Mouse (Mus musculus) forebrain, embryonic 11.5 days (tissue): ENCODE measurements around the gene Astn2. TPM values are rescaled to one million over a fixed set of nuclear protein-coding genes. Genes with fewer than 3 reads are reported as not detected.
A peak's percentile ranks its signal among the peaks of the same experiment; 100 is the strongest.

Experiments
- ATAC-seq: fragments of 200-750 bp; cut with Nextera tagmentation; replicated peaks from 2 replicates; pipeline ENCODE4 v1.8.0; 2017; ENCODE audit warnings: moderate TSS enrichment; ENCODE audit not compliant: low FRiP score
- DNase-seq: peaks from one replicate; pipeline ENCODE4 v3.0.0-alpha.2; 2017; ENCODE audit warnings: low spot score
- H3K27ac ChIP-seq: fragments of 300-500 bp; sonication (generic); 2 replicates; pipeline ENCODE4 v1.5.1; 2014; ENCODE audit warnings: low read depth, low read length
- H3K27me3 ChIP-seq: fragments of 300-500 bp; sonication (generic); 2 replicates; pipeline ENCODE4 v1.6.1; 2014; ENCODE audit warnings: mild to moderate bottlenecking, low read length, mixed read lengths; ENCODE audit not compliant: control insufficient read depth, insufficient read depth
- H3K36me3 ChIP-seq: fragments of 300-500 bp; sonication (generic); 2 replicates; pipeline ENCODE4 v1.6.1; 2014; ENCODE audit warnings: mild to moderate bottlenecking, low read length, moderate library complexity, mixed read lengths; ENCODE audit not compliant: control insufficient read depth, insufficient read depth
- H3K4me1 ChIP-seq: fragments of 300-500 bp; sonication (generic); replicated peaks from 2 replicates; pipeline ENCODE4 v1.6.1; 2014; ENCODE audit warnings: low read length, mixed read lengths; ENCODE audit not compliant: control insufficient read depth, insufficient read depth
- H3K4me2 ChIP-seq: fragments of 300-500 bp; sonication (generic); 2 replicates; pipeline ENCODE4 v1.6.1; 2014; ENCODE audit warnings: low read depth, mild to moderate bottlenecking, low read length, moderate library complexity, mixed read lengths; ENCODE audit not compliant: severe bottlenecking
- H3K4me3 ChIP-seq: fragments of 300-500 bp; sonication (generic); 2 replicates; pipeline ENCODE4 v1.5.1; 2014; ENCODE audit warnings: low read depth, low read length
- H3K9ac ChIP-seq: fragments of 300-500 bp; sonication (generic); 2 replicates; pipeline ENCODE4 v1.6.1; 2014; ENCODE audit warnings: low read length
- H3K9me3 ChIP-seq: fragments of 300-500 bp; sonication (generic); 2 replicates; pipeline ENCODE4 v1.6.1; 2016; ENCODE audit warnings: low read length, mixed read lengths; ENCODE audit not compliant: control insufficient read depth
- WGBS: fragments of 180-500 bp; shearing (Covaris S2); extraction: QIAGEN DNeasy Blood & Tissue Kit; methylation state at CpG from one replicate; pipeline ENCODE4 v1.1.7; 2014; 5-methylcytosine and 5-hydroxymethylcytosine counted together
- polyA plus RNA-seq: library from polyadenylated mRNA; unstranded; fragments of >200 nt; fragmentation: Nextera tagmentation; extraction: Ambion mirVana; gene quantifications from 2 replicates; pipeline ENCODE4 v1.2.1, GENCODE M21; 2014

Gene Astn2
- polyA plus RNA-seq, 1 experiment from 2014 or later = 0.94 TPM

DNA sequence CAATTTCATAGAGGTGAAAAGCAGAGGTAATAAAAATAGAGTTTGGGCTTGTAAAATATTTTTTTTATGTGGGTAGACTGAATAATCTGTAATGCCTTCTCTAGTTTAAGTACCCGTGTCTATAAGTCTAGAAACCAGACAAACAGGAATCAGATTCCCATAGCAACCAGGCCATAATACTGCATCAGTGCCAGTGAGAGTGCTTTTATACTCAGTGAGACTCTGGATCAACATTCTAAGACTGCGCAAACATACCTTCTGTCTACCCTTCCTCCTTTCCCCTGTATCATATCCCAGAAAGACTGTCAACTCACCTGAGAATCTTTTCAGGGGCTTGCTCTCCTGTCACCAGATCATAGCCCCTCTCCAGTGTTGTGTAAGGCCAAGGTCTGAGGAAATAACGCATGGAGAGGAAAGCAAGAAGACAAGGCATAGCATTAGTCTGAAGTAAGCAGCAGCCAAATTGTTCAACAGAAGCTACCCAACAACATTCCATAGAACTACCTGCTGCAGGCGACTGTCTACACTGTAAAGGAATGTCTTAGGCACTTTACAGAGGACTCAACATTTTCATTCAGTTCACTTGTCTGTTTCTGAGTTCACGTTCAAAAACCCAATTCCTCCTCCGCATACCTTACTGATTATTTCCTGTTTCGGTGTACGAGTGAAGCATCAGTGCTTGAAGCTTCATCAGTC is 492.0 kb downstream of the Astn2 start:
- DNase-seq = no peak
- 90% methylated on average over 8 of the region's 8 CpGs for WGBS

DNA sequence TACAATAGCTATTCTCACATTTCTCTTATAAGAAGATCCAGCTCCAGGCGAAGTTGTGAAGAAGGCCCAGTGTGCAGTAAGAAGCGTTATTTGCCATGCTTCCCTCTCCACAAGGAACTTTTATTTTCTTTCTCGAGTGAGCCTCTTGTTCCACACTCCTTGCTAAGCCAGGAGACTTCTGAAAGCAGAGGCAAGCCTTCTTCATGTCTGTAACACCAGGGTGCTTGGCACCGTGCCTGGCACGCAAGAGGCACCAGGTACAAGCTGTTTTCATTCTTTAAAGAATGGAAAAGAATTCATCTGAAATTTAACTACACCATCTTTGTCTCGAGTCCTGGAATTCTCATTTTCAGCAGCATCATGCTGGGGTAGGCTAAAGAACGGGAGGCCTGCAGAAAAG is 496.8 kb downstream of the Astn2 start:
- H3K4me1 ChIP-seq = 0 out of 2 replicates have a peak, but pooled peaks cover 4% of the 10 kb centered on the region
- 40% methylated on average over 7 of the region's 7 CpGs for WGBS

More for the DNA sequence above, 492.0 kb downstream of the Astn2 start:
- no peak overlapping the region for H3K4me2 ChIP-seq
- no peaks in the 10 kb centered on the region for H3K9me3 ChIP-seq
- no peaks in the 10 kb centered on the region for H3K4me1 ChIP-seq
- no peak overlapping the region for H3K9ac ChIP-seq
- H3K27ac ChIP-seq = no peak overlapping the region
- no peak overlapping the region for H3K4me3 ChIP-seq
- ATAC-seq = no peak
- no peaks in the 10 kb centered on the region for H3K36me3 ChIP-seq
- no peaks in the 10 kb centered on the region for H3K27me3 ChIP-seq

DNA sequence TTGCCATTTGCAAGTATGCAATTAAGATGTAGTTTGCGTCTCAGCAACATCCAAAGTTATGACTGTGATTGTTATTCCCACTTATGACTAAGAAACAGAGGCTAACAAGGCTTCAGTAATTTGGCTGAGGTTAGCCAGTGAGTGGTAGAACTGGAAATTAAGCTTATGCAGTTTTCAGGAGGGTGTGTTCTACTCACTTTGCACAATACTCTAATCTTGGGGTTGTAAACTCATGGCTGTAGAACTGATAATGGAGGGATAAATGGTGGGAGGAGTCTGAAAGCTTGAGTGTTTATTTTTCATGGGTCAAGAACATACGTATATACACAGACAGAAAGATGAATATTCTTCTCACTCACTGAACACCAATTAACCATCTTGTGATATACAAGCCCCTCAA is 499.4 kb downstream of the Astn2 start:
- Histone ChIP-seq H3K4me3 (no peak overlapping the region), H3K9ac (no peak overlapping the region), H3K4me1 (0 out of 2 replicates have a peak, but pooled peaks cover 4% of the 10 kb centered on the region), H3K36me3 (no peaks in the 10 kb centered on the region), H3K9me3 (no peaks in the 10 kb centered on the region), H3K4me2 (no peak overlapping the region), H3K27ac (no peak overlapping the region), H3K27me3 (no peaks in the 10 kb centered on the region)
- ATAC-seq (no peak), DNase-seq (no peak)
- WGBS = 94% methylated on average over 2 of the region's 2 CpGs

More for the DNA sequence above, 496.8 kb downstream of the Astn2 start:
- Histone ChIP-seq H3K27ac (no peak overlapping the region), H3K27me3 (no peaks in the 10 kb centered on the region), H3K4me3 (no peak overlapping the region), H3K9me3 (no peaks in the 10 kb centered on the region), H3K36me3 (no peaks in the 10 kb centered on the region), H3K4me2 (no peak overlapping the region), H3K9ac (no peak overlapping the region)
- DNase-seq (peak; percentile 53), ATAC-seq (peak; percentile 64)

DNA sequence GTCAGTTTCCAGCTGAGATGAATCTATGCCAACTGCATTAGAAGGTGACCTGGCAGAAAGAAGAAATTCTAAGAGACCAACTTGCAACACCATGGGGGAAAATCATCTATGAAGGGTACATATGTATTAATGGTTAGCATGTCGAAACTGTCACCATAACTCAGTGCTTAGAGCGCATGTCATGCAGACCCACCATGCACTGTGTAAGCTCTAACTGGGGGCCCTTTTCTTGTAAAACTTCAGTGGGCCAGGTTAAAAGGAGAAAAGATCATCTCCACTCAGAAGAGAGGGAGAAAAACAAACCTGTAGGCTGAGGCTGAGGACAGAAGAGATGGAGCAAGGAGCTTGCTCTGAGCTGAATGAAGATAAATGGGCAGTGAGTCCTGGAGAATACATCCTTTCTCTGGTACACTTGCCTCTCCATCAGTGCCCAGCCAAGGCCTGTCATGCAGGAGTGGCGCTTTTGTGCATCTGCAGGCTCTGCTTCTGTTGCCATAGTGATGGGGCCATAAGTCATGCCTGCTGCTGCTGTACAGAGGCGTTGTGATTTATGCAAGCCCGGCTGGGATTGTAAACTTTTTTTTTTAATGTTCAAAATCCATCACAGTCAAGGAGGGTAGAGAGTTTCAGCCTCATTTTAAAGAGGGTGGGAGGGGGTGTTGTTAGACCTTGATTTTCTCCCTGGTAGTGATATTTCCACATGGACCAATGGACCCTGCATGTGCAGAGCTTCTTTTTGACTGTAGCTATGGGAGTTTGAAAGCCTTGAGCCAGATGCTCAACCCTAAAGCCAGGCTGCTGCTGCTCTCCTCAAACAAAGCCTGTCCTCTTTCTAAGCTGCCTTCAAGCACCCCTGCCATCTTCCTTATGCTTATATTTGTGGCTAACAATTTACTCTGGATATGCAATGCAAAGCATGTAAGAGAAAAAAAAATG is 508.1 kb downstream of the Astn2 start:
- DNase-seq (peak; percentile 52), ATAC-seq (peak; percentile 84)
- H3K27me3 ChIP-seq = no peaks in the 10 kb centered on the region
- no peak overlapping the region for H3K9ac ChIP-seq
- H3K4me3 ChIP-seq = no peak overlapping the region
- no peak overlapping the region for H3K4me2 ChIP-seq
- whole genome bisulfite sequencing = 58% methylated on average over 5 of the region's 5 CpGs
- no peaks in the 10 kb centered on the region for H3K36me3 ChIP-seq
- peaks cover 4% of the 10 kb centered on the region; the same call in 1 of the 2 replicates for H3K4me1 ChIP-seq
- H3K9me3 ChIP-seq = no peaks in the 10 kb centered on the region
- no peak overlapping the region for H3K27ac ChIP-seq

DNA sequence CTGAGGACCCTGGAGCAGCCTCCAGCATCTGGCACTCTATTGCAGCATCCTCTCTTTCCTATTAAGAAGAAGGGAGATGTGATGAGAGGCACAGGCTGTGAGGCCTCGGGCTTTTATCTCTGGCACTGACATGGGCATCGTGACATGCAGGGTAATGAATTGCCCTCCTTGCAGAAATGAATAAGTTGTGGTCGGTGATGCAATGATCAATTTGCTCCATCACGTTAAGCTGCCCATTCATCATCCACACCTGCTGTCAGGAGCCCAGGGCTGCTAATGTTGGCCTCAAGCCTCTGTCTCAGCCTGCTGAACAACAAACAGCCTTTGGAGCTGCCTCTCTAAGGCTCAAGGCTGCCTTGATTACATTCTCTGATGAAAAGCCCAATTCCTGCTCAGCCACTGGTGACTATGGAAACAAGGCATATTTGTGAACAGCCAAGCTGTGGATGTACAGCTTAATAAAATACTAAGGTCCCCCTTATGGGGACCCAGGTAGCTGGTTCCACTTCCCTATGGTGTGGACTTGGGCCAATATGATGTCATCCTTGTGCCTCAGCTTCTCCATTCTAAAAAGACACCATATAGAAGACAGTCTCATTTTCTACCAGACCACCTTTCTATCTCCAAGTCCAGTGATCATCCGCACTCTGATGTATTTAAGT is 515.9 kb downstream of the Astn2 start:
- H3K36me3 ChIP-seq = no peaks in the 10 kb centered on the region
- WGBS = 39% methylated on average over 5 of the region's 5 CpGs
- no peak overlapping the region for H3K9ac ChIP-seq
- H3K9me3 ChIP-seq = no peaks in the 10 kb centered on the region
- H3K4me3 ChIP-seq = no peak overlapping the region
- no peaks in the 10 kb centered on the region for H3K27me3 ChIP-seq
- no peak overlapping the region for H3K4me2 ChIP-seq
- peak; percentile 48 for DNase-seq
- peak; percentile 84 for ATAC-seq
- H3K27ac ChIP-seq = no peak overlapping the region
- H3K4me1 ChIP-seq = peaks cover 4% of the 10 kb centered on the region; the same call in 1 of the 2 replicates

DNA sequence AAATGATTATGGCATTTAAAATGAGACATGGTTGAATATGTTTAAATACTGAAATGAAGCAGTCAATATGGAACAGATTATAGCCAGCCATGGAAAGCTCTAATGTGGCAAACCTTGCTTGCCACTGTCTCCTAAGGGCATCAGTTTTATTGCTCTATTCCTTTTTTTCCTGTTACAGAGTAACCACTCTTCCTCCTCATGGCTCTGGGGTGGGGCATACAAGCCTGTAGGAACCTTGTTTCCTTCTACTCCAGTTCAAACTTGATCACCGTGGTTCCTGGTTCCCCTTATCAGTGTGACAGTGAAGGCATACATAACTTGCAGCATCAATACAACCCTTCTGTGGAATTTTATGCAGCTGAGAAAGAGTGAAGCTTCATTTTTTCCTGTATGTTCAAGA is 517.5 kb downstream of the Astn2 start:
- 87% methylated on average over 1 of the region's 1 CpGs for WGBS
- H3K9me3 ChIP-seq = no peaks in the 10 kb centered on the region
- no peak overlapping the region for H3K27ac ChIP-seq
- no peak for DNase-seq
- no peak overlapping the region for H3K4me2 ChIP-seq
- H3K4me3 ChIP-seq = no peak overlapping the region
- peaks cover 4% of the 10 kb centered on the region; the same call in 1 of the 2 replicates for H3K4me1 ChIP-seq
- no peak for ATAC-seq
- H3K9ac ChIP-seq = no peak overlapping the region
- no peaks in the 10 kb centered on the region for H3K36me3 ChIP-seq
- H3K27me3 ChIP-seq = no peaks in the 10 kb centered on the region

DNA sequence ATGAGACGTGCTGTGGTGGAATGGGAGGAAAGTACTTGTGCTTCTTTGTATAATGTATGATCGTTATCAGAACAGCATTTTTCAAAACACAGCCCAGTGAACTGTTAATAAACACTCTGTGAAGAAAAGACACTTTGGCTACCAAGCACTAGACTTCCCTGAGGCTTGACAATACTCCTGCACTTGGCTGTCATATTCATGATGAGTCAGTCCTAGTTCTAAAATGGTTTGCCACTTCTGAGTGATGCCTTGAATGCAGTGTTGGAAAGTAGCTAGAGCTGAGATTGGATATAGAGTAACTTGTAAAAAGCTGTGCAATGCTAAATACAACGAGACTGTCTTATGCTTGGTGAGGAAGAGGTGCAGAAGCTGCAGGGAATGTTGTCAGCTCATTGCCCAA is 518.5 kb downstream of the Astn2 start:
- H3K4me3 ChIP-seq = no peak overlapping the region
- peaks cover 4% of the 10 kb centered on the region; the same call in 1 of the 2 replicates for H3K4me1 ChIP-seq
- 85% methylated on average over 3 of the region's 3 CpGs for WGBS
- ATAC-seq (no peak), DNase-seq (no peak)
- H3K9ac ChIP-seq = no peak overlapping the region
- H3K9me3 ChIP-seq = no peaks in the 10 kb centered on the region
- no peak overlapping the region for H3K27ac ChIP-seq
- no peaks in the 10 kb centered on the region for H3K36me3 ChIP-seq
- H3K4me2 ChIP-seq = no peak overlapping the region
- no peaks in the 10 kb centered on the region for H3K27me3 ChIP-seq

DNA sequence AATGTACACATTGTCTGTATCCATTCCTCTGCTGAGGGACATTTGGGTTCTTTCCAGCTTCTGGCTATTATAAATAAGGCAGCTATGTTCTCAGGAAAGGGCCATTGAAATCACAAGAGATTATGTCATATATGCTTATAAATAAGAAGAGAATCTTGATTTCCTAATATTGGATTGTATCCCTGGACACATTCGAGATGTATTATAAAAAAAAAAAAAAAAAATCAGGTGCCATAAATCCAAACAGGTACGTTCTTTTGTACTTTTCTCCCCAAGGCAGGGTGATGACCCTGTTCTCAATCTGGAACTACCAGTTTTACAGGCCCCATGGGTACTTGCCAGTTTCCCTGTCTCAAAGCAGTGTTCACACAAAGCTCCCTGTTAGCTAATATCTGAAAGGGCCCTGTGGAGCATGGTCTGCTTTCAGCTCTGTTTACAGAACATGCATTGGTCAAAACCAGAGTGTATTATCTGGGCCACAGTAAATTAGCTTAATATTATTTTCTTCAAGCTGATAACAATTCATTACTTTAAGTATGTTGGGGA is 530.1 kb downstream of the Astn2 start:
- no peaks in the 10 kb centered on the region for H3K27me3 ChIP-seq
- WGBS = 80% methylated on average over 2 of the region's 2 CpGs
- no peak overlapping the region for H3K4me2 ChIP-seq
- H3K9ac ChIP-seq = no peak overlapping the region
- H3K27ac ChIP-seq = no peak overlapping the region
- H3K9me3 ChIP-seq = no peaks in the 10 kb centered on the region
- DNase-seq (no peak), ATAC-seq (no peak)
- H3K4me3 ChIP-seq = no peak overlapping the region
- H3K4me1 ChIP-seq = no peaks in the 10 kb centered on the region
- no peaks in the 10 kb centered on the region for H3K36me3 ChIP-seq
